Mouse (Mus musculus) central nervous system, embryonic 11.5 days (tissue): Measurements from ENCODE around the gene Lfng. TPM values are rescaled to one million over a fixed set of nuclear protein-coding genes. Genes with fewer than 3 reads are reported as not detected.

Experiments used
- polyA plus RNA-seq: library from polyadenylated mRNA; depleted of rRNA; stranded (reverse); fragments of >200 nt; gene quantifications from 2 replicates; pipeline ENCODE4 v1.2.3, GENCODE M21; 2012; rRNA removed

Gene Lfng
- polyA plus RNA-seq, result 53.1 and 54.0 TPM in 2 replicates

GRCm38 (mm10) chr5:140607001-140607835 is at the start of gene Lfng:
Lfng (plus strand) TSS chr5:140607320.

DNA sequence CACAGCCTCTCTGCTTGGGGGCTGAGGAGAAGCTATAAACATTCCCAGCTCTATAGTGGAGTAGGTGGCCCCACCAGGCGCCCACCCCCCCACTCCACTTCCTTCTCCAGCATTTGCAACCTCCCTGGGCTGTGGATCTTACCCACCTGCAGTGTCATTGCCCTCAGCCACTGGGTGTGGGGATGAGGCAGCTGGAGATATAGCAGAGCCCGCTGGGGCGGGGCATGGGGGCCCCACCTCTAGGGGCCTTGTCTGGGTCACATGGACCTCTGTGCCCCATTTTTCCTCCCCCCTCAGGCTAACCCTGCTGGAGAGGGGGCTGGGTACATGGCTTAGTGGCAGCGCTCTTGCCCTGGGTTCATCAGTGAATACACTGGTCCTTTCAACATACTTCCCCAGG is 42.2 kb upstream of the Lfng start, which contains the start of gene Grifin:
Grifin (minus strand) TSS at position 176 of the 400 bp plus-strand sequence.

GRCm38 (mm10) chr5:140648519-140649100 is 41.5 kb downstream of the Lfng start, which contains the start of gene Ttyh3:
Ttyh3 (minus strand) TSS chr5:140649031.

Other genes starting within 250 kb of the Lfng start
- 20.9 and 23.3 TPM in 2 replicates for gene Snx8, start 218.1 kb upstream of the Lfng start, polyA plus RNA-seq
- gene Eif3b, start 188.0 kb upstream of the Lfng start, polyA plus RNA-seq, result 149 and 191 TPM in 2 replicates
- 0.14 and 0.20 TPM in 2 replicates for gene Gm4869, start 161.7 kb upstream of the Lfng start, polyA plus RNA-seq
- 7.0 and 8.9 TPM in 2 replicates for gene Chst12, start 101.8 kb upstream of the Lfng start, polyA plus RNA-seq
- 0.24 and 0.31 TPM in 2 replicates for gene Grifin, start 42.2 kb upstream of the Lfng start, polyA plus RNA-seq
- 121 and 127 TPM in 2 replicates for gene Ttyh3, start 41.7 kb downstream of the Lfng start, polyA plus RNA-seq
- 31.4 and 34.4 TPM in 2 replicates for gene Iqce, start 95.1 kb downstream of the Lfng start, polyA plus RNA-seq
- 18.4 and 19.4 TPM in 2 replicates for gene Brat1, start 97.7 kb downstream of the Lfng start, polyA plus RNA-seq
- gene Amz1, start 116.8 kb downstream of the Lfng start, polyA plus RNA-seq, result 0.73 and 0.89 TPM in 2 replicates
- 49.9 and 71.1 TPM in 2 replicates for gene Gna12, start 223.1 kb downstream of the Lfng start, polyA plus RNA-seq